Mouse (Mus musculus): ENCODE measurements around the gene Mad2l1bp.

Gene Mad2l1bp

GRCm38 (mm10) chr17:46104487-46104886 is 48.9 kb downstream of the Mad2l1bp start:
- peak; percentile 93 for DNase-seq

- DNase-seq: no peak
Observed at GRCm38 (mm10) chr17:46102608-46103159, 50.7 kb downstream of the Mad2l1bp start.

- DNase-seq: no peak
Observed at GRCm38 (mm10) chr17:46101906-46102305, 51.4 kb downstream of the Mad2l1bp start.

- peak; percentile 67 for DNase-seq
Observed at GRCm38 (mm10) chr17:46098525-46098924, 54.8 kb downstream of the Mad2l1bp start.

Measured in lung, postnatal 10 days (tissue).